Mouse (Mus musculus): ENCODE measurements around the gene Hhipl1. TPM values are rescaled to one million over a fixed set of nuclear protein-coding genes. Genes with fewer than 3 reads are reported as not detected.

Gene Hhipl1
- not detected in 2 replicates for polyA plus RNA-seq (2012; ENCODE audit: low replicate concordance)

GRCm38 (mm10) chr12:108305812-108306794, at the start of gene Hhipl1:
Gene Hhipl1 (plus strand): TSS chr12:108306270.

GRCm38 (mm10) chr12:108274661-108275507, 31.2 kb upstream of the Hhipl1 start, which contains the start of gene Ccdc85c:
Gene Ccdc85c (minus strand): TSS chr12:108275425.

GRCm38 (mm10) chr12:108333895-108334445, 27.9 kb downstream of the Hhipl1 start, which contains the start of gene Cyp46a1:
Gene Cyp46a1 (plus strand): TSS chr12:108334381.

GRCm38 (mm10) chr12:108370596-108371428, 64.7 kb downstream of the Hhipl1 start, which contains the start of gene Eml1:
Gene Eml1 (plus strand): TSS chr12:108370957.

Other genes starting within 250 kb of the Hhipl1 start
- 7.9 and 11.8 TPM in 2 replicates for gene Setd3, start 127.0 kb upstream of the Hhipl1 start, polyA plus RNA-seq (2012; ENCODE audit: low replicate concordance)
- gene Ccnk, start 126.7 kb upstream of the Hhipl1 start, polyA plus RNA-seq (2012; ENCODE audit: low replicate concordance) = 79.9 and 111 TPM in 2 replicates
- gene Ccdc85c, start 30.8 kb upstream of the Hhipl1 start, polyA plus RNA-seq (2012; ENCODE audit: low replicate concordance) = 2.1 and 4.3 TPM in 2 replicates
- 0.10 and 1.5 TPM in 2 replicates for gene Cyp46a1, start 28.1 kb downstream of the Hhipl1 start, polyA plus RNA-seq (2012; ENCODE audit: low replicate concordance)
- gene Eml1, start 64.7 kb downstream of the Hhipl1 start, polyA plus RNA-seq (2012; ENCODE audit: low replicate concordance) = 0.07 and 0.16 TPM in 2 replicates
- 421 and 611 TPM in 2 replicates for gene Evl, start 248.4 kb downstream of the Hhipl1 start, polyA plus RNA-seq (2012; ENCODE audit: low replicate concordance)

All from hematopoietic multipotent progenitor cell, adult 10-12 weeks (in vitro differentiated cells).